ENCODE assay signal across 13 mouse cellular contexts in genomic region chr4:62623251-62624015, GRCm38 (mm10).
DNase-seq lines count a peak whose midpoint lies in the region; ATAC-seq lines count a peak whose summit lies in the region.
"Had no signal": no experiment of that assay in that cellular context is flagged by ENCODE, and none has a peak within 500 bp of the region (broad histone marks: within the 10 kb centered on the region; RNA-seq: fewer than 3 reads in every experiment).

No protein-coding gene starts in this region.

- intact Hi-C loops in heart, postnatal 36 days (cut with DNase I), result loop anchor here (2.0 kb wide), 1 partner anchor 19 kb away; no protein-coding TSS in a partner anchor

- H3K4me2 ChIP-seq in heart, embryonic 13.5 days, result peak overlapping the region; percentile 61
- peak overlapping the region; percentile 40 for H3K4me2 ChIP-seq in lung, embryonic 16.5 days (ENCODE audit: low read depth, low read length)
- H3K4me2 ChIP-seq in embryonic facial prominence, embryonic 15.5 days (replicated peaks), result no peak overlapping the region
- H3K4me2 ChIP-seq in limb, embryonic 12.5 days, result no peak overlapping the region

- no peaks in the 10 kb centered on the region for H3K9me3 ChIP-seq in heart, embryonic 13.5 days
- H3K9me3 ChIP-seq in lung, embryonic 16.5 days (ENCODE audit: control insufficient read depth, low read length), result no peaks in the 10 kb centered on the region
- no peaks in the 10 kb centered on the region for H3K9me3 ChIP-seq in embryonic facial prominence, embryonic 15.5 days (replicated peaks)
- H3K9me3 ChIP-seq in limb, embryonic 12.5 days, result no peaks in the 10 kb centered on the region

- no peak for DNase-seq in heart, postnatal 36 days
- no peak for DNase-seq in lung, postnatal 14 days
- DNase-seq: adrenal gland, postnatal 25 days; cerebellum, adult 2 months; retina, postnatal 1 day; thymus, postnatal 14 days had no signal

- ATAC-seq in heart, embryonic 13.5 days (ENCODE audit: extremely low read depth, insufficient number of reproducible peaks, low FRiP score, low TSS enrichment), result no peak
- ATAC-seq in lung, embryonic 16.5 days (ENCODE audit: low read depth), result no peak
- ATAC-seq in embryonic facial prominence, embryonic 15.5 days (ENCODE audit: insufficient number of reproducible peaks, low FRiP score, low TSS enrichment, low read depth), result no peak
- ATAC-seq in limb, embryonic 12.5 days (ENCODE audit: insufficient number of reproducible peaks, insufficient read depth, low FRiP score, low TSS enrichment, low read depth), result no peak
- ATAC-seq in erythroblast, adult 5-6 weeks (replicated peaks; ENCODE audit: low FRiP score, poor library complexity, severe bottlenecking), result no peak
- ATAC-seq: CD4-positive, CD25-positive, alpha-beta regulatory T cell, adult 4 months; Patski had no signal

- peak overlapping the region; percentile 76 for H3K9ac ChIP-seq in heart, embryonic 13.5 days
- no peak overlapping the region for H3K9ac ChIP-seq in lung, embryonic 16.5 days (ENCODE audit: low read length)
- no peak overlapping the region for H3K9ac ChIP-seq in embryonic facial prominence, embryonic 15.5 days
- no peak overlapping the region for H3K9ac ChIP-seq in limb, embryonic 12.5 days (replicated peaks)

- H3K36me3 ChIP-seq in heart, embryonic 13.5 days, result peaks cover 14% of the 10 kb centered on the region; the same call in 1 of the 2 replicates
- no peaks in the 10 kb centered on the region for H3K36me3 ChIP-seq in lung, embryonic 16.5 days (ENCODE audit: control insufficient read depth, insufficient read depth, low read length)
- H3K36me3 ChIP-seq in embryonic facial prominence, embryonic 15.5 days, result no peaks in the 10 kb centered on the region
- no peaks in the 10 kb centered on the region for H3K36me3 ChIP-seq in limb, embryonic 12.5 days

- peaks cover 67% of the 10 kb centered on the region for H3K4me1 ChIP-seq in heart, embryonic 13.5 days
- peaks cover 42% of the 10 kb centered on the region for H3K4me1 ChIP-seq in lung, embryonic 16.5 days (replicated peaks; ENCODE audit: control insufficient read depth, insufficient read depth, low read length)
- peaks cover 59% of the 10 kb centered on the region for H3K4me1 ChIP-seq in embryonic facial prominence, embryonic 15.5 days
- H3K4me1 ChIP-seq in limb, embryonic 12.5 days (replicated peaks), result peaks cover 62% of the 10 kb centered on the region

- H3K4me3 ChIP-seq in heart, embryonic 13.5 days, result peak overlapping the region; percentile 49
- H3K4me3 ChIP-seq in lung, embryonic 16.5 days (ENCODE audit: low read length), result no peak overlapping the region
- H3K4me3 ChIP-seq in embryonic facial prominence, embryonic 15.5 days (replicated peaks), result no peak overlapping the region
- no peak overlapping the region for H3K4me3 ChIP-seq in limb, embryonic 12.5 days (replicated peaks)

- peaks cover 83% of the 10 kb centered on the region for H3K27me3 ChIP-seq in heart, embryonic 13.5 days (replicated peaks)
- H3K27me3 ChIP-seq in lung, embryonic 16.5 days (ENCODE audit: control insufficient read depth, insufficient read depth, low read depth, low read length), result no peaks in the 10 kb centered on the region; the same call in 1 of the 2 replicates
- H3K27me3 ChIP-seq in embryonic facial prominence, embryonic 15.5 days, result no peaks in the 10 kb centered on the region
- no peaks in the 10 kb centered on the region for H3K27me3 ChIP-seq in limb, embryonic 12.5 days
- H3K27me3 ChIP-seq: Patski had no signal

- H3K27ac ChIP-seq in heart, embryonic 13.5 days (replicated peaks), result peak overlapping the region; percentile 93
- H3K27ac ChIP-seq in lung, embryonic 16.5 days (ENCODE audit: low read length), result no peak overlapping the region; the same call in 1 of the 2 replicates
- H3K27ac ChIP-seq in embryonic facial prominence, embryonic 15.5 days (replicated peaks), result 0 out of 2 replicates have a peak overlapping the region, but pooled peaks have one; percentile 29
- peak overlapping the region; percentile 7; the same call in 1 of the 2 replicates for H3K27ac ChIP-seq in limb, embryonic 12.5 days

- 67% methylated on average over 13 of the region's 13 CpGs for WGBS in heart, embryonic 13.5 days
- WGBS in lung, embryonic 16.5 days, result 57% methylated on average over 13 of the region's 13 CpGs
- WGBS in embryonic facial prominence, embryonic 15.5 days, result 79% methylated on average over 13 of the region's 13 CpGs
- 76% methylated on average over 13 of the region's 13 CpGs for WGBS in limb, embryonic 12.5 days

Comparison
In these comparisons a context has a peak if more than half of its experiments do, and no peak if none do; other contexts are left out.
1. H3K4me2 ChIP-seq: peak in heart, embryonic 13.5 days (single experiment) and lung, embryonic 16.5 days (single experiment); none in embryonic facial prominence, embryonic 15.5 days (single experiment) and limb, embryonic 12.5 days (single experiment).